In genomic region chr4:141287518-141288004, GRCm38 (mm10) we compare ENCODE assay signal across 9 mouse cellular contexts. TPM values are rescaled to one million over a fixed set of nuclear protein-coding genes. Genes with fewer than 3 reads are reported as not detected.
DNase-seq lines count a peak whose midpoint lies in the region; ATAC-seq lines count a peak whose summit lies in the region.
"Had no signal": no experiment of that assay in that cellular context is flagged by ENCODE, and none has a peak within 500 bp of the region (broad histone marks: within the 10 kb centered on the region; RNA-seq: fewer than 3 reads in every experiment).

No protein-coding gene starts in this region.

- 4% methylated on average over 15 of the region's 15 CpGs for WGBS in heart, embryonic 10.5 days
- 13% methylated on average over 15 of the region's 15 CpGs for WGBS in neural tube, embryonic 12.5 days
- WGBS in liver, embryonic 13.5 days (ENCODE audit: insufficient replicate concordance): 3% methylated on average over 15 of the region's 15 CpGs

- peaks cover 64% of the 10 kb centered on the region for H3K4me1 ChIP-seq in heart, embryonic 10.5 days
- peaks cover 50% of the 10 kb centered on the region for H3K4me1 ChIP-seq in neural tube, embryonic 12.5 days
- H3K4me1 ChIP-seq in liver, embryonic 13.5 days (replicated peaks): peaks cover 36% of the 10 kb centered on the region

- H3K27me3 ChIP-seq in heart, embryonic 10.5 days (ENCODE audit: insufficient read depth, poor library complexity, severe bottlenecking): peaks cover 77% of the 10 kb centered on the region
- peaks cover 40% of the 10 kb centered on the region for H3K27me3 ChIP-seq in neural tube, embryonic 12.5 days (replicated peaks)
- H3K27me3 ChIP-seq in liver, embryonic 13.5 days: peaks cover 78% of the 10 kb centered on the region

- H3K4me3 ChIP-seq in heart, embryonic 10.5 days: peak overlapping the region; percentile 43
- H3K4me3 ChIP-seq in neural tube, embryonic 12.5 days: no peak overlapping the region
- H3K4me3 ChIP-seq in liver, embryonic 13.5 days (replicated peaks): no peak overlapping the region

- no peaks in the 10 kb centered on the region for H3K36me3 ChIP-seq in heart, embryonic 10.5 days
- no peaks in the 10 kb centered on the region for H3K36me3 ChIP-seq in neural tube, embryonic 12.5 days
- H3K36me3 ChIP-seq in liver, embryonic 13.5 days: no peaks in the 10 kb centered on the region

- H3K9me3 ChIP-seq in heart, embryonic 10.5 days: no peaks in the 10 kb centered on the region
- H3K9me3 ChIP-seq in neural tube, embryonic 12.5 days: no peaks in the 10 kb centered on the region
- no peaks in the 10 kb centered on the region for H3K9me3 ChIP-seq in liver, embryonic 13.5 days (replicated peaks)

- H3K27ac ChIP-seq in heart, embryonic 10.5 days: peak overlapping the region; percentile 67
- H3K27ac ChIP-seq in neural tube, embryonic 12.5 days: no peak overlapping the region
- no peak overlapping the region for H3K27ac ChIP-seq in liver, embryonic 13.5 days

- intact Hi-C loops in heart, postnatal 14 days (cut with DNase I): no loop called here

- ATAC-seq in neural tube, embryonic 12.5 days (ENCODE audit: low FRiP score, low read depth): no peak
- ATAC-seq in liver, embryonic 13.5 days (ENCODE audit: low read depth): peak; percentile 35

- no peak overlapping the region for H3K9ac ChIP-seq in neural tube, embryonic 12.5 days
- no peak overlapping the region for H3K9ac ChIP-seq in liver, embryonic 13.5 days

- peak overlapping the region; percentile 16; the same call in 1 of the 2 replicates for H3K4me2 ChIP-seq in neural tube, embryonic 12.5 days (replicated peaks)
- H3K4me2 ChIP-seq in liver, embryonic 13.5 days: peak overlapping the region; percentile 43

- no peak for DNase-seq in heart, embryonic 10.5 days (ENCODE audit: low spot score)
- DNase-seq in heart, postnatal 14 days: no peak
- DNase-seq in neural tube, embryonic 10.5 days (ENCODE audit: extremely low spot score, low spot score): no peak
- no peak for DNase-seq in liver, embryonic 13.5 days
- DNase-seq in embryo, embryonic 11 days: no peak
- no peak for DNase-seq in layer of hippocampus, adult 9-11 months
- no peak for DNase-seq in right cerebral cortex, postnatal 10 days (ENCODE audit: low spot score in 2 of 2)
- DNase-seq: layer of hippocampus, postnatal 36 days had no signal

RNA-seq across cellular contexts. Expression of gene Epha2, which starts 13.5 kb away (rescaled TPM):
- 5.2 and 6.3 TPM in 2 replicates for polyA plus RNA-seq in heart, embryonic 10.5 days (2016; fragmentation: Nextera tagmentation; extraction: Ambion mirVana)
- 1 to 10 TPM; 8.0 to 8.9 TPM for total RNA-seq in heart, postnatal 14 days (2021)
- polyA plus RNA-seq in neural tube, embryonic 12.5 days (2016; fragmentation: Nextera tagmentation; extraction: Ambion mirVana): 2.7 and 3.0 TPM in 2 replicates
- polyA plus RNA-seq in liver, embryonic 13.5 days (2015; fragmentation: Nextera tagmentation; extraction: Ambion mirVana): 0.86 and 1.0 TPM in 2 replicates

RNA-seq across cellular contexts. Expression of gene Arhgef19, which starts 48.3 kb away (rescaled TPM):
- 1.2 and 3.7 TPM in 2 replicates for polyA plus RNA-seq in heart, embryonic 10.5 days (2016; fragmentation: Nextera tagmentation; extraction: Ambion mirVana)
- total RNA-seq in heart, postnatal 14 days (2021): 10 to 100 TPM; 20.7 TPM
- 1.6 and 3.1 TPM in 2 replicates for polyA plus RNA-seq in neural tube, embryonic 12.5 days (2016; fragmentation: Nextera tagmentation; extraction: Ambion mirVana)
- 1.0 and 1.1 TPM in 2 replicates for polyA plus RNA-seq in liver, embryonic 13.5 days (2015; fragmentation: Nextera tagmentation; extraction: Ambion mirVana)
